Mouse (Mus musculus): Measurements from ENCODE around the gene Epb41l1. TPM values are rescaled to one million over a fixed set of nuclear protein-coding genes. Genes with fewer than 3 reads are reported as not detected.

Epb41l1 gene
- polyA plus RNA-seq, 1 experiment: 4.0 TPM

DNA sequence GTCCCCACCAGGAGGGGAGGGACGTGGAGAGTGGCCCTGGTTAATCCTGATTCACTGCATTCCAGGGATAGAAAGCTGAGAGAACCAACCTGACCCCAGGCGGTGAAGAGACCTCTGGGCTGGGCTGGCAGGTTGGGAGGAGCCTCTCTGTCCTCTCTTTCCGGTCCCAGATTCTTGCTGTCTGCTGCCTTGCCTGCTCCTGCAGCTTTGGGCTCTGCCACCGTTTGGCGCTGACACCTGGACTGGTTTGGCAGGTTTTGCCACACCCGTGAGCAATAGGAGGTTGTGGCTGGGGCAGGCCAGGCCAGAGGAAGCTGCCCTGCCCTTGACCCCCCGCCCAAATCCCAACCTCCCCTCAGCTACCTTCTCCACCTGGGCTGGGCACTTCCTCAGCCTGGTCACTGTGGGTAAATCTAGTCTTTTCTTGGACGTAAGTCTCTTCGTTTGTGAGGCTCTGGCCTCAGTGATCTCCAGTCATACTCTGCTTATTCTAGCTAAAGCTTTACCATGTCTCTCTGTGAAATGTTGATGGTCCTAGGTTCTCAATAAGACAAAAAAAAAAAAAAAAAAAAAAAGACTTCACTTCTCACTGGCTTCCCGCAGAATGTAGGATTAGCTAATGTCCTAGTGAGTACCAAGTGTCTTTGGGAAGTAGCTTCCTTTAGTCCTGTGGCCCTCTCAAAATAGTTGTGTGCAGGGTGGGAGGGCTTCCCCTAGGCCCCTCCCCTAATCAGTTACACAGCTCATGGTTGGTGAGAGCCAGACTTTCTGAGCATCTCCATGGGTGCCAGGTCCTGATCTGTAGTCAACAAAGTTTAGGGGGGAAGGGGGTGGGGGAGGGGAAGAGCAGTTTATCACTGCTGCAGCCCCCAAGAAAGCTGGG, 26.9 kb downstream of the Epb41l1 start:
- TF ChIP-seq CTCF (IDR thresholded peaks at IDR 0.05; ENCODE audit: control insufficient read depth, insufficient read depth, insufficient replicate concordance, low read depth, low read length) (no peak), POLR2A (IDR thresholded peaks at IDR 0.05; ENCODE audit: control insufficient read depth, low read depth, low read length) (no peak)
- no peaks in the 10 kb centered on the region; the same call in 1 of the 2 replicates for H3K4me1 ChIP-seq (ENCODE audit: control insufficient read depth, insufficient read depth, low read length)
- H3K36me3 ChIP-seq (ENCODE audit: control insufficient read depth, insufficient read depth, low read length): no peaks in the 10 kb centered on the region
- H3K4me3 ChIP-seq (ENCODE audit: control insufficient read depth, low read depth, low read length): no peak overlapping the region
- no peaks in the 10 kb centered on the region for H3K27me3 ChIP-seq (ENCODE audit: control insufficient read depth, insufficient read depth, low read length)
- no peak overlapping the region for H3K27ac ChIP-seq (ENCODE audit: control insufficient read depth, insufficient read depth, low read depth, low read length)

DNA sequence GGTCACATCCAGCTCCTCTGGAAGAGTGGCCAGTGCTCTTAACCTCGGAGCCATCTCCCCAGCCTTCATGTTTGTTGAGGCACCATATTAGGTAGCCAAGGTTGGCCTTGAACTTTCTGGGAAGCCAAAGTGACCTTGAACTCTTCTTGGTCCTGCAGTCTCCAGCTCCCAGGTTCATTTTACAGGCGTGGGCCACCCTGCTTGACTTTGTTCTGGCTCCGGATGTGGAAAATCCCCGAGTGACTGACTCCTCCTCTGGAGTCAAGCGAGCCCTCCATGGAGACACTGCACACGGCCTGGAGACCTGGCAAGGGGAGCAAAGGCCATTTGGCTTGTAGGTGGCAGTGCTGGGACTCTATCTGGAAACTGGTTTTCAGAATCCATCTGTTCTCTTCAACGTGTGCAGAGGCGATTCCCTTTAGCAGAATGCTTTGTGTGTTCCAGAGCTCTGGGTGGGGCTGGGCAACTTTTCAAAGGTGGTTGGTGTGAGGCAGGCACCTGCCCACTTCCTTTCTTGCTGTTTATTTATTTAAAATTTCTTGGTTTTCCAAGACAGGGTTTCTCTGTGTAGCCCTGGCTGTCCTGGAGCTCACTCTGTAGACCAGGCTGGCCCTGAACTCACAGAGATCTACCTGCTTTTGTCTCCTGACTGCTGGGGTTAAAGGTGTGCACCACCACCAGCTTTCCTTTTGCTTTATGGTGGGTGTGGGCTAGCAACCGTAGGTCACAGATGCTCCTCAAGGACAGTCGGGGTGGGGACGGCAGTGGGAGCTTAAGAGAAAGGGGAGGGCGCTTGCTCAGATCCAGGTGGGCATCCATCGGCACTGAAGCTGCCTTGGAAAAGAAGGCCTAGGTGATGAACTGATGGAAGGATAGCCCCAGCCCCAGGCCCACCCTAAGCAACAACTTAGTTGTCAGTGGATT, 30.8 kb downstream of the Epb41l1 start:
- Histone ChIP-seq H3K36me3 (ENCODE audit: control insufficient read depth, insufficient read depth, low read length) (no peaks in the 10 kb centered on the region), H3K4me3 (ENCODE audit: control insufficient read depth, low read depth, low read length) (no peak overlapping the region), H3K27me3 (ENCODE audit: control insufficient read depth, insufficient read depth, low read length) (no peaks in the 10 kb centered on the region), H3K4me1 (ENCODE audit: control insufficient read depth, insufficient read depth, low read length) (no peaks in the 10 kb centered on the region), H3K27ac (ENCODE audit: control insufficient read depth, insufficient read depth, low read depth, low read length) (no peak overlapping the region)
- TF ChIP-seq CTCF (IDR thresholded peaks at IDR 0.05; ENCODE audit: control insufficient read depth, insufficient read depth, insufficient replicate concordance, low read depth, low read length): no peak
- no peak for TF ChIP-seq POLR2A (IDR thresholded peaks at IDR 0.05; ENCODE audit: control insufficient read depth, low read depth, low read length)

DNA sequence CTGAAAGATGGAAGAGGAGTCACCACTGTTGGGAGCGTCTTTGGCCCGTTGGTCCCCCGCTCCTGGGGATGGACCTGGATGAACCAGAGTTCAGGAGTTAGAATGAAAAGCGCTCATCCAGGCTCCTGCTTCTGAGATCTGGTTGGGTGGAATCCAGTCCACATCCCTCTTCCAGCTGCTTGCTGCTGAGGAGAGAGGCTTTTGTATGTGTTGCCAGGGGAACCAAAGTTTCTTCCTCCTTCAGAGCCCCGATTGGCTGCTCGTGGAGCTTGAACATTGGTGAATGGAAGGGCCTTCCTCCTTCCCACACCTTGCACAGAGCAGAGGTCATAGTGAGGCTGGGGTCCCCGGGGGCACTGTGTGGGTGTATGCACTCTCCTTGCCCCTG, 31.4 kb downstream of the Epb41l1 start:
- Histone ChIP-seq H3K36me3 (ENCODE audit: control insufficient read depth, insufficient read depth, low read length) (no peaks in the 10 kb centered on the region), H3K27me3 (ENCODE audit: control insufficient read depth, insufficient read depth, low read length) (no peaks in the 10 kb centered on the region), H3K27ac (ENCODE audit: control insufficient read depth, insufficient read depth, low read depth, low read length) (no peak overlapping the region), H3K4me3 (ENCODE audit: control insufficient read depth, low read depth, low read length) (no peak overlapping the region), H3K4me1 (ENCODE audit: control insufficient read depth, insufficient read depth, low read length) (no peaks in the 10 kb centered on the region)
- no peak for TF ChIP-seq POLR2A (IDR thresholded peaks at IDR 0.05; ENCODE audit: control insufficient read depth, low read depth, low read length)
- TF ChIP-seq CTCF (IDR thresholded peaks at IDR 0.05; ENCODE audit: control insufficient read depth, insufficient read depth, insufficient replicate concordance, low read depth, low read length): no peak

DNA sequence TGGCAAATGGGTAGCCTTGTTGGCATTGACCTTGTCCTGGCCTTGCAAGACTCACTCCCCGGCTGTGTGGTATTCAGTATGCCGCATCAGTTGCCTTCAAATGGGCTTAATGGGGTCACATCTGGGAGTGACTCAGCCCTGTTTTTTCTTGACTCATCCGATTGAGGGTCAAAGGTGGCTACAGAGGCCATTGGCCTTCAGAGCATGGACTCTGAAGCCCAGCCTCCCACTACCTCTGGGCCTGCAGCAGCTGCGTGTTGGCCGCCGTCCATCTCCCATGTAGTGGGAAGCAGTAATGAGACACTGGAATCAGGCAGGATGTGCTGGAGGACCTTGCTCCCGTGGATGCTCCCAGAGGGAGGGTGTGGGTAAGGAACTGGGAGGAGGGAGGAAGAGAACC, 33.1 kb downstream of the Epb41l1 start:
- H3K27me3 ChIP-seq (ENCODE audit: control insufficient read depth, insufficient read depth, low read length): no peaks in the 10 kb centered on the region
- H3K4me1 ChIP-seq (ENCODE audit: control insufficient read depth, insufficient read depth, low read length): no peaks in the 10 kb centered on the region
- TF ChIP-seq POLR2A (IDR thresholded peaks at IDR 0.05; ENCODE audit: control insufficient read depth, low read depth, low read length): peak; percentile 27; the same call in 1 of the 2 replicates
- TF ChIP-seq CTCF (IDR thresholded peaks at IDR 0.05; ENCODE audit: control insufficient read depth, insufficient read depth, insufficient replicate concordance, low read depth, low read length): no peak
- H3K4me3 ChIP-seq (ENCODE audit: control insufficient read depth, low read depth, low read length): no peak overlapping the region
- no peak overlapping the region for H3K27ac ChIP-seq (ENCODE audit: control insufficient read depth, insufficient read depth, low read depth, low read length)
- H3K36me3 ChIP-seq (ENCODE audit: control insufficient read depth, insufficient read depth, low read length): no peaks in the 10 kb centered on the region

DNA sequence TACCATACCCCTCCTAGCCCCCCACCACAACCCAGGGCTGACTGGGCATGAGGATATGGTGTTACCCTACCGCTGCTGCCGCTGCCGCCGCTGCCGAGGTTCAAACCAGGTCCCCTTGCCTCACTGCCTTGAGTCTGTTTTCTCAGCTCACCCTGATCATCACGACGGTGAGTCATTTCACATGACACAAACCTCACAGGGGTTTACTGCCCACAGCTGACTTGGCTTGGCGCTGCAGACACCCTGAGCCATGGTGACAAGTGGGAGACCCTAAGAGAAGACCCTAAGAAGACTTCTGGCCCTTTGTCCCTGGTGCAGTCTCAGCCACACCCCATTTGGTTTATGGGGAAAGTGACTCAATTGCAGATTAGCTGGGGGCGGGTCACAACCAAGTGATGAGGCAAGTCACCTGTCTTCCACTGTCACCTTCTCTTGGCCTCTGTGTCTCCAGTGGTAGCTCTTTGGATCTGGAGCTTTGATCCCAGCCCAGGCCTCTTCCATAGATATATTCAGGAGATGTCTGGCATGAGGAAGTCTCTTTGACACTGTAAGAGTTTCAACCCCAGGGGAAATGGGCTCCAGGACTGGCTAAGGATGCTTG, 34.9 kb downstream of the Epb41l1 start:
- H3K27ac ChIP-seq (ENCODE audit: control insufficient read depth, insufficient read depth, low read depth, low read length): no peak overlapping the region
- H3K27me3 ChIP-seq (ENCODE audit: control insufficient read depth, insufficient read depth, low read length): no peaks in the 10 kb centered on the region
- no peaks in the 10 kb centered on the region for H3K36me3 ChIP-seq (ENCODE audit: control insufficient read depth, insufficient read depth, low read length)
- no peak overlapping the region for H3K4me3 ChIP-seq (ENCODE audit: control insufficient read depth, low read depth, low read length)
- H3K4me1 ChIP-seq (ENCODE audit: control insufficient read depth, insufficient read depth, low read length): no peaks in the 10 kb centered on the region
- no peak for TF ChIP-seq POLR2A (IDR thresholded peaks at IDR 0.05; ENCODE audit: control insufficient read depth, low read depth, low read length)
- TF ChIP-seq CTCF (IDR thresholded peaks at IDR 0.05; ENCODE audit: control insufficient read depth, insufficient read depth, insufficient replicate concordance, low read depth, low read length): no peak

DNA sequence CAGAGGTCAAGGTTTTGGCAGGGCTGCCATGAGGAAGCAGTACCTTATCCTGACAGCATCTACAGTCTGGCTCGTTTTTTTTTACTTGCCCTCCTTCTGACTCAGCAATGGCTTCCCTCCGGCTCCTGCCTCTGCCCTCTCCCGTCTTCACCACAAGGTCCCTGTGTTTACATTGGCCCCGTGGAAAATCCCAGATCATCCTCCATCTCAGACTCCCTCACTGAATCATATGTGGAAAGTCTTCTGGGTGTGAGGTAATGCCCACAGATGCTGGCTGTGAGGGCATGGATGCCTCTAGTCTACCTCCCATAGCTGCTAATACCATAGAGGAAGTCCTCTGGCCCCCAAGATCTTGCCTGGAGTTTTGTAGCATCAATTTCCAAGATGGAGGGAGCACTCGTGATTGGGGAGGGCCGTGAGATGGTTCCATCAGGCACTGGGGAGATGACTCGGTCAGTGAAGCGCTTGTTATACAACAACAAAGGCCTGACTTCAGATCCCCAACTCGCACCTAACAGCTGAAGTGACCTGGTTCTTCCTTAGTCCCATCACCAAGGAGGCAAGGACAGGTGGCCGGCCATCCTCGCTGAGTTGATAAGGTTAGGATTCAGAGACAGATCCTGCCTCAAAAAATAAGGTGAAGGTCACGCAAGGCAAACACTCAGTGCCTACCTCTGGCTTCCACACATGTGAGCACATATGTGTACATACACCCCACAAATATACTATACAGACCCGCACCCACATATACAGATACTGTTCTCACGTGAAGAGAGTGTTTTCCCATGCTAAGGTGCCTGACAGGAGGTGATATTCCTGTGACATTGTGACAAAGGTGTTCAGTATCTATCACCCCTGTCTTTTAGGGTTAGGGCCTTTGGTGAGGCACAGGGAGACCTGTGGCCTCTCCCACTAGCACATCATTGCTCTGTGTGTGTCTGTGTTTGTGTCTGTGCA, 36.0 kb downstream of the Epb41l1 start:
- Histone ChIP-seq H3K27me3 (ENCODE audit: control insufficient read depth, insufficient read depth, low read length) (no peaks in the 10 kb centered on the region), H3K4me1 (ENCODE audit: control insufficient read depth, insufficient read depth, low read length) (no peaks in the 10 kb centered on the region), H3K27ac (ENCODE audit: control insufficient read depth, insufficient read depth, low read depth, low read length) (no peak overlapping the region), H3K36me3 (ENCODE audit: control insufficient read depth, insufficient read depth, low read length) (no peaks in the 10 kb centered on the region), H3K4me3 (ENCODE audit: control insufficient read depth, low read depth, low read length) (no peak overlapping the region)
- TF ChIP-seq CTCF (IDR thresholded peaks at IDR 0.05; ENCODE audit: control insufficient read depth, insufficient read depth, insufficient replicate concordance, low read depth, low read length) (no peak), POLR2A (IDR thresholded peaks at IDR 0.05; ENCODE audit: control insufficient read depth, low read depth, low read length) (no peak)
